Mouse (Mus musculus) small intestine, adult 2 months (tissue): Measurements from ENCODE around the gene Drd1.

ENCODE experiments used
- CTCF ChIP-seq: fragments of 200-500 bp; IDR thresholded peaks from 2 replicates; pipeline ENCODE4 v1.5.1; 2012; ENCODE audit warnings: low read depth, mild to moderate bottlenecking, control low read depth, inconsistent platforms, low read length, moderate library complexity, mixed read lengths; ENCODE audit not compliant: insufficient replicate concordance, insufficient read length; ENCODE audit errors: extremely low read depth
- POLR2A ChIP-seq: fragments of 200-500 bp; IDR thresholded peaks from 2 replicates; pipeline ENCODE4 v1.6.1; 2012; ENCODE audit warnings: low read depth, mild to moderate bottlenecking, control low read depth, inconsistent platforms, low read length, moderate library complexity

DNA sequence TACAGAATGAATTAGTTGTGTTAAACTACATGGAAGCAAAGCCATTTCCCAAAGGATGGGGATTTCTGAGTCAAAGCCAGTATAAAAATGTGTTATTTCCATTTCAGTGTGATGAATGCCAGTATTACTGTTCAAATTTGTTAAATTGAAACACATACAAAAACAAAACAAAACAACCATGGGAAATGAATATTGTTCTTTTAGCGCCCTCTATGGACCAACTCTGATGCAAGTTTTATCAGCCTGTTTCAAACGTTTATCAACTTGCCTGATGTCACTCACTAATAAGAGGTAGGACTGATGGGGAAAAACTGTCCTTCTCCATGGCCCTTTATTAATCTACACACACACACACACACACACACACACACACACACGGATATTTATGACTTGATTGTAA is 7.8 kb upstream of the Drd1 start:
- TF ChIP-seq CTCF (no peak), POLR2A (no peak)
